Mouse (Mus musculus): ENCODE data around the gene Smok2b. TPM values are rescaled to one million over a fixed set of nuclear protein-coding genes. Genes with fewer than 3 reads are reported as not detected.
"Not testable (repeated sequence)": the region's sequence is repeated elsewhere in the genome, so short reads cannot be mapped to it uniquely, and the experiment has no call there.

The Smok2b gene
- polyA plus RNA-seq (2014; fragmentation: Nextera tagmentation; extraction: Ambion mirVana) = not detected in 2 replicates

- not testable (repeated sequence) for H3K27me3 ChIP-seq (replicated peaks; ENCODE audit: control insufficient read depth, insufficient read depth, low read length); H3K4me3 ChIP-seq (ENCODE audit: low read depth, low read length); ATAC-seq (ENCODE audit: low read depth); H3K36me3 ChIP-seq (ENCODE audit: control insufficient read depth, insufficient read depth, low read length); H3K4me1 ChIP-seq (ENCODE audit: control insufficient read depth, insufficient read depth, low read length); H3K27ac ChIP-seq (replicated peaks; ENCODE audit: low read depth, low read length); DNase-seq (ENCODE audit: low spot score); H3K4me2 ChIP-seq (ENCODE audit: low read depth, low read length); H3K9ac ChIP-seq (ENCODE audit: low read depth, low read length)
- H3K9me3 ChIP-seq (ENCODE audit: control insufficient read depth, low read length) = peaks cover 83% of the 10 kb centered on the region
- WGBS = 74% methylated on average over 2 of the region's 2 CpGs
Observed at GRCm38 (mm10) chr17:13229957-13230356, at the start of gene Smok2b. Gene Smok2b, plus strand, starts transcription at chr17:13230257.

GRCm38 (mm10) chr17:13180491-13180890, 49.6 kb upstream of the Smok2b start:
- not testable (repeated sequence) for H3K27me3 ChIP-seq (replicated peaks; ENCODE audit: control insufficient read depth, insufficient read depth, low read length); DNase-seq (ENCODE audit: low spot score); H3K27ac ChIP-seq (replicated peaks; ENCODE audit: low read depth, low read length); H3K4me2 ChIP-seq (ENCODE audit: low read depth, low read length); ATAC-seq (ENCODE audit: low read depth); H3K4me3 ChIP-seq (ENCODE audit: low read depth, low read length); H3K4me1 ChIP-seq (ENCODE audit: control insufficient read depth, insufficient read depth, low read length); H3K9ac ChIP-seq (ENCODE audit: low read depth, low read length); H3K36me3 ChIP-seq (ENCODE audit: control insufficient read depth, insufficient read depth, low read length)
- peaks cover 27% of the 10 kb centered on the region; the same call in 1 of the 2 replicates for H3K9me3 ChIP-seq (ENCODE audit: control insufficient read depth, low read length)
- 90% methylated on average over 5 of the region's 5 CpGs for WGBS

- not testable (repeated sequence) for ATAC-seq (ENCODE audit: low read depth); H3K4me1 ChIP-seq (ENCODE audit: control insufficient read depth, insufficient read depth, low read length); H3K27ac ChIP-seq (replicated peaks; ENCODE audit: low read depth, low read length); H3K9ac ChIP-seq (ENCODE audit: low read depth, low read length); H3K27me3 ChIP-seq (replicated peaks; ENCODE audit: control insufficient read depth, insufficient read depth, low read length); H3K4me3 ChIP-seq (ENCODE audit: low read depth, low read length); H3K4me2 ChIP-seq (ENCODE audit: low read depth, low read length); DNase-seq (ENCODE audit: low spot score); H3K36me3 ChIP-seq (ENCODE audit: control insufficient read depth, insufficient read depth, low read length)
- 60% methylated on average over 2 of the region's 4 CpGs for WGBS
- peaks cover 40% of the 10 kb centered on the region for H3K9me3 ChIP-seq (ENCODE audit: control insufficient read depth, low read length)
Observed at GRCm38 (mm10) chr17:13182712-13183111, 47.3 kb upstream of the Smok2b start.

- DNase-seq (ENCODE audit: low spot score); H3K9ac ChIP-seq (ENCODE audit: low read depth, low read length); H3K4me3 ChIP-seq (ENCODE audit: low read depth, low read length); H3K27me3 ChIP-seq (replicated peaks; ENCODE audit: control insufficient read depth, insufficient read depth, low read length); H3K4me1 ChIP-seq (ENCODE audit: control insufficient read depth, insufficient read depth, low read length); H3K4me2 ChIP-seq (ENCODE audit: low read depth, low read length); H3K36me3 ChIP-seq (ENCODE audit: control insufficient read depth, insufficient read depth, low read length); ATAC-seq (ENCODE audit: low read depth); H3K27ac ChIP-seq (replicated peaks; ENCODE audit: low read depth, low read length): not testable (repeated sequence)
- WGBS = 90% methylated on average over 4 of the region's 5 CpGs
- H3K9me3 ChIP-seq (ENCODE audit: control insufficient read depth, low read length) = peaks cover 46% of the 10 kb centered on the region
Observed at GRCm38 (mm10) chr17:13184514-13184913, 45.5 kb upstream of the Smok2b start.

- not testable (repeated sequence) for H3K4me2 ChIP-seq (ENCODE audit: low read depth, low read length); H3K27ac ChIP-seq (replicated peaks; ENCODE audit: low read depth, low read length); H3K27me3 ChIP-seq (replicated peaks; ENCODE audit: control insufficient read depth, insufficient read depth, low read length); H3K4me1 ChIP-seq (ENCODE audit: control insufficient read depth, insufficient read depth, low read length); ATAC-seq (ENCODE audit: low read depth); H3K9ac ChIP-seq (ENCODE audit: low read depth, low read length); DNase-seq (ENCODE audit: low spot score); H3K36me3 ChIP-seq (ENCODE audit: control insufficient read depth, insufficient read depth, low read length); H3K4me3 ChIP-seq (ENCODE audit: low read depth, low read length)
- WGBS = 86% methylated on average over 6 of the region's 6 CpGs
- peaks cover 42% of the 10 kb centered on the region for H3K9me3 ChIP-seq (ENCODE audit: control insufficient read depth, low read length)
Observed at GRCm38 (mm10) chr17:13186541-13186940, 43.5 kb upstream of the Smok2b start.

GRCm38 (mm10) chr17:13187621-13188020, 42.4 kb upstream of the Smok2b start:
- not testable (repeated sequence) for H3K36me3 ChIP-seq (ENCODE audit: control insufficient read depth, insufficient read depth, low read length); H3K4me2 ChIP-seq (ENCODE audit: low read depth, low read length); H3K27ac ChIP-seq (replicated peaks; ENCODE audit: low read depth, low read length); H3K4me1 ChIP-seq (ENCODE audit: control insufficient read depth, insufficient read depth, low read length); DNase-seq (ENCODE audit: low spot score); H3K9ac ChIP-seq (ENCODE audit: low read depth, low read length); ATAC-seq (ENCODE audit: low read depth); H3K4me3 ChIP-seq (ENCODE audit: low read depth, low read length); H3K27me3 ChIP-seq (replicated peaks; ENCODE audit: control insufficient read depth, insufficient read depth, low read length)
- 60% methylated on average over 6 of the region's 6 CpGs for WGBS
- H3K9me3 ChIP-seq (ENCODE audit: control insufficient read depth, low read length) = peaks cover 31% of the 10 kb centered on the region

- H3K4me2 ChIP-seq (ENCODE audit: low read depth, low read length); ATAC-seq (ENCODE audit: low read depth); H3K4me1 ChIP-seq (ENCODE audit: control insufficient read depth, insufficient read depth, low read length); H3K27me3 ChIP-seq (replicated peaks; ENCODE audit: control insufficient read depth, insufficient read depth, low read length); DNase-seq (ENCODE audit: low spot score); H3K9ac ChIP-seq (ENCODE audit: low read depth, low read length); H3K27ac ChIP-seq (replicated peaks; ENCODE audit: low read depth, low read length); H3K4me3 ChIP-seq (ENCODE audit: low read depth, low read length); H3K36me3 ChIP-seq (ENCODE audit: control insufficient read depth, insufficient read depth, low read length): not testable (repeated sequence)
- peaks cover 30% of the 10 kb centered on the region for H3K9me3 ChIP-seq (ENCODE audit: control insufficient read depth, low read length)
- 86% methylated on average over 2 of the region's 2 CpGs for WGBS
Observed at GRCm38 (mm10) chr17:13188846-13189245, 41.2 kb upstream of the Smok2b start.

- not testable (repeated sequence) for H3K4me3 ChIP-seq (ENCODE audit: low read depth, low read length); DNase-seq (ENCODE audit: low spot score); H3K27ac ChIP-seq (replicated peaks; ENCODE audit: low read depth, low read length); H3K36me3 ChIP-seq (ENCODE audit: control insufficient read depth, insufficient read depth, low read length); H3K4me1 ChIP-seq (ENCODE audit: control insufficient read depth, insufficient read depth, low read length); ATAC-seq (ENCODE audit: low read depth); H3K4me2 ChIP-seq (ENCODE audit: low read depth, low read length); H3K9ac ChIP-seq (ENCODE audit: low read depth, low read length); H3K27me3 ChIP-seq (replicated peaks; ENCODE audit: control insufficient read depth, insufficient read depth, low read length)
- WGBS = 87% methylated on average over 10 of the region's 10 CpGs
- H3K9me3 ChIP-seq (ENCODE audit: control insufficient read depth, low read length) = peaks cover 36% of the 10 kb centered on the region
Observed at GRCm38 (mm10) chr17:13190836-13191583, 39.0 kb upstream of the Smok2b start.

- not testable (repeated sequence) for H3K9ac ChIP-seq (ENCODE audit: low read depth, low read length); H3K4me2 ChIP-seq (ENCODE audit: low read depth, low read length); H3K27me3 ChIP-seq (replicated peaks; ENCODE audit: control insufficient read depth, insufficient read depth, low read length); DNase-seq (ENCODE audit: low spot score); H3K4me1 ChIP-seq (ENCODE audit: control insufficient read depth, insufficient read depth, low read length); H3K27ac ChIP-seq (replicated peaks; ENCODE audit: low read depth, low read length); ATAC-seq (ENCODE audit: low read depth); H3K36me3 ChIP-seq (ENCODE audit: control insufficient read depth, insufficient read depth, low read length); H3K4me3 ChIP-seq (ENCODE audit: low read depth, low read length)
- H3K9me3 ChIP-seq (ENCODE audit: control insufficient read depth, low read length) = peaks cover 20% of the 10 kb centered on the region
- 66% methylated on average over 4 of the region's 4 CpGs for WGBS
Observed at GRCm38 (mm10) chr17:13196486-13196885, 33.6 kb upstream of the Smok2b start.
